Mouse (Mus musculus): ENCODE measurements around the gene Tgfb2.

DNA sequence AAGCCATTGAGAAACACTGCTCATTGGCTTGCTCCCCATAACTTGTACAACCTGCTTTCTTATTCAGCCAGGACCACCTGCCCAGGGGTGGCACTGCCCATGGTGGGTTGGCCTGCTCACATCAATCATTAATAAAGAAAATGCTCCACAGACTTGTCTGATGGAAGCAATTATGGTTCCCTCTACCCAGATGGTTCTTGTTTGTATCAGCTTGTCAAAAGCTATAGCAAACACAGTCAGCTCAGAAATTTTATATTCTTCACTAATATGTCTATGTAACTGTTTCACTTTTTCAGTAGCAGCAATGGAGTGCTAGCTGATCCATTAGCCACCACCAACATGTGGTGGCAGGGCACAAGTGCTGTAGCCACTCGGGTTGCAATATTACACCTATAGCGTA is 94.4 kb downstream of the Tgfb2 start:
- TF ChIP-seq CTCF (conservative IDR thresholded peaks at IDR 0.05; ENCODE audit: insufficient read depth, insufficient read length, low read depth, low read length) (no peak), POLR2A (IDR thresholded peaks at IDR 0.05; ENCODE audit: low read depth, low read length) (no peak)

Measured in kidney, adult 2 months (tissue).